Mouse (Mus musculus): ENCODE measurements around the gene Fam187b.

DNA sequence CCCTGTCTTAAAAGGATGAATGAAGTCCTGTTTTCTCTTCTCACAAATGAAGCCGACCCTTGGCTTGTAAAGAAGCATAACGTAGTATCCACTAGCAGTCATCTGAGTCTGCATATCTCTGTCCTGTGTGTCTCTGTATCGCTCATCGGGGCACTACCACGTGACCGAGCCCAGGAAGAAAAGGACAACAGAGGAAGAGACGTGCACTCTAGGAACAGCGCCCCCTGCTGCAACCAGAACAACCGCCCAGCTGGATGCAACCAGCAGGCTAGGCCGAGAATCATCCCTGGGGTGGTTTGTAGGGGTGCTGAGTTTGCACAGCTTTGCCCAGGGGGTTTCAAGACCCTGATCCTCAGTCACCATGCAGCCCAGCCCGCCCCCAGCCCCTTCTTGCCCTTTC is 61.2 kb downstream of the Fam187b start:
- TF ChIP-seq POLR2A (IDR thresholded peaks at IDR 0.05; ENCODE audit: low read depth, low read length) = no peak
- TF ChIP-seq CTCF (IDR thresholded peaks at IDR 0.05; ENCODE audit: extremely low read depth, insufficient read depth, insufficient read length, insufficient replicate concordance) = 0 out of 2 replicates have a peak, but pooled peaks have one; percentile 39

Data from spleen, adult 2 months (tissue).